Comparison of ENCODE assay signal across 8 mouse cellular contexts in the genomic region with DNA sequence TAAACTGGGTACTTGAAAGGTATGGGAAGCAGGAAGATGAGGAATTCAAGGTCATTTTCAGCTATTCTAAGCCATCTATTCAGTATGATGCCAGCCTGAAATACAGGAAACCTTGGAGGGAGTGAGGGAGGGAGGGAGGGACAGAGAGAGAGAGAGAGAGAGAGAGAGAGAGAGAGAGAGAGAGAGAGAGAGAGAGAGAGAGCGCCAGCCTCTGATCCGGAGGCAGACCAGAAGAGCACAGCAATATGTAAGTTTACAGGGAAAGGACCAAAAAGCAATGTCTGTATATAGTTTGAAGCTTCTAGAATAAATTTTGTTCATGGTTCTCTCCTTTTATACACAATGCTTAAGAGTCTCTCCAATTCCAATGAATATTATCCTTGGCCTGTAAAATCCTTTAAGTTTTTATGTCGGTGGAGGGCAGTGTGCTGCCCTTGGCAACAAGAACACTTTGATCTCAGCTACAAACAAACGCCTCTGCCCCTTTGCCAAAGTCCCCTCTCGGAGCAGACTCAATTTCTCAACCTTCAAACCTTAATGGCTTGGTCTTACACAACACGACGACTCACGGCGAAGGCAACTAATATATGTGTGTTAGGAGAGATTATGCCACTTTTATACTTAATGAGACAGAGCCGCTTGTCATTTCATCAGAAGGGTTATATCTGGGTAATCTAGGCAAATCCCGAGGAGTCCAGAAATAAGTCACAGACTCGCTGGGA. TPM values are rescaled to one million over a fixed set of nuclear protein-coding genes. Genes with fewer than 3 reads are reported as not detected.
DNase-seq lines count a peak whose midpoint lies in the region; ATAC-seq lines count a peak whose summit lies in the region.

No protein-coding gene starts in this region.

- H3K4me3 ChIP-seq in heart, embryonic 10.5 days = peak overlapping the region; percentile 64
- peak overlapping the region; percentile 54 for H3K4me3 ChIP-seq in forebrain, embryonic 15.5 days
- H3K4me3 ChIP-seq in kidney, embryonic 14.5 days (ENCODE audit: low read length) = peak overlapping the region; percentile 56
- peak overlapping the region; percentile 51 for H3K4me3 ChIP-seq in midbrain, embryonic 11.5 days (ENCODE audit: low read depth, low read length)

- WGBS in heart, embryonic 10.5 days = 24% methylated on average over 11 of the region's 12 CpGs
- 17% methylated on average over 12 of the region's 12 CpGs for WGBS in forebrain, embryonic 15.5 days
- WGBS in kidney, embryonic 14.5 days = 29% methylated on average over 12 of the region's 12 CpGs
- 20% methylated on average over 12 of the region's 12 CpGs for WGBS in midbrain, embryonic 11.5 days

- H3K36me3 ChIP-seq in heart, embryonic 10.5 days = peaks cover 12% of the 10 kb centered on the region
- H3K36me3 ChIP-seq in forebrain, embryonic 15.5 days = no peaks in the 10 kb centered on the region
- H3K36me3 ChIP-seq in kidney, embryonic 14.5 days (ENCODE audit: control insufficient read depth, insufficient read depth, low read length) = no peaks in the 10 kb centered on the region; the same call in 1 of the 2 replicates
- no peaks in the 10 kb centered on the region for H3K36me3 ChIP-seq in midbrain, embryonic 11.5 days (ENCODE audit: control insufficient read depth, insufficient read depth, low read length)

- ATAC-seq in forebrain, embryonic 15.5 days (replicated peaks) = no peak
- ATAC-seq in kidney, embryonic 14.5 days (ENCODE audit: low FRiP score, low TSS enrichment) = no peak
- 0 out of 2 replicates have a peak, but pooled peaks have one; percentile 10 for ATAC-seq in midbrain, embryonic 11.5 days (ENCODE audit: low FRiP score)

- no peaks in the 10 kb centered on the region for H3K9me3 ChIP-seq in heart, embryonic 10.5 days
- H3K9me3 ChIP-seq in forebrain, embryonic 15.5 days = no peaks in the 10 kb centered on the region
- H3K9me3 ChIP-seq in kidney, embryonic 14.5 days (ENCODE audit: control insufficient read depth, low read length) = no peaks in the 10 kb centered on the region
- H3K9me3 ChIP-seq in midbrain, embryonic 11.5 days (ENCODE audit: control insufficient read depth, low read length) = no peaks in the 10 kb centered on the region

- DNase-seq in heart, embryonic 10.5 days (ENCODE audit: low spot score) = no peak
- no peak for DNase-seq in heart, adult 18-20 months
- DNase-seq in Muller cell, postnatal 12 days (ENCODE audit: inconsistent ontology term) = peak; percentile 51
- peak; percentile 86 for DNase-seq in midbrain, embryonic 11.5 days (ENCODE audit: low spot score, missing footprints)
- DNase-seq in ovary, adult 18-20 months (ENCODE audit: low spot score) = no peak
- no peak for DNase-seq in thymus, postnatal 36 days

- H3K4me2 ChIP-seq in forebrain, embryonic 15.5 days (replicated peaks) = peak overlapping the region; percentile 58
- peak overlapping the region; percentile 49 for H3K4me2 ChIP-seq in kidney, embryonic 14.5 days (replicated peaks; ENCODE audit: low read depth, low read length)
- H3K4me2 ChIP-seq in midbrain, embryonic 11.5 days = peak overlapping the region; percentile 53

- H3K4me1 ChIP-seq in heart, embryonic 10.5 days = no peaks in the 10 kb centered on the region
- H3K4me1 ChIP-seq in forebrain, embryonic 15.5 days = no peaks in the 10 kb centered on the region
- no peaks in the 10 kb centered on the region for H3K4me1 ChIP-seq in kidney, embryonic 14.5 days (ENCODE audit: control insufficient read depth, insufficient read depth, low read length)
- no peaks in the 10 kb centered on the region for H3K4me1 ChIP-seq in midbrain, embryonic 11.5 days (ENCODE audit: control insufficient read depth, insufficient read depth, low read length)

- H3K27ac ChIP-seq in heart, embryonic 10.5 days = peak overlapping the region; percentile 86
- peak overlapping the region; percentile 79 for H3K27ac ChIP-seq in forebrain, embryonic 15.5 days (replicated peaks)
- H3K27ac ChIP-seq in kidney, embryonic 14.5 days (ENCODE audit: low read depth, low read length) = no peak overlapping the region
- H3K27ac ChIP-seq in midbrain, embryonic 11.5 days (ENCODE audit: low read depth, low read length) = no peak overlapping the region

- peak overlapping the region; percentile 47; the same call in 1 of the 2 replicates for H3K9ac ChIP-seq in forebrain, embryonic 15.5 days (replicated peaks)
- peak overlapping the region; percentile 59 for H3K9ac ChIP-seq in kidney, embryonic 14.5 days (ENCODE audit: low read depth, low read length)
- H3K9ac ChIP-seq in midbrain, embryonic 11.5 days (ENCODE audit: low read length) = peak overlapping the region; percentile 67

- H3K27me3 ChIP-seq in heart, embryonic 10.5 days (ENCODE audit: insufficient read depth, poor library complexity, severe bottlenecking) = no peaks in the 10 kb centered on the region
- no peaks in the 10 kb centered on the region for H3K27me3 ChIP-seq in forebrain, embryonic 15.5 days
- no peaks in the 10 kb centered on the region for H3K27me3 ChIP-seq in kidney, embryonic 14.5 days (ENCODE audit: control insufficient read depth, insufficient read depth, low read length)
- no peaks in the 10 kb centered on the region for H3K27me3 ChIP-seq in midbrain, embryonic 11.5 days (ENCODE audit: control insufficient read depth, insufficient read depth, low read length)

RNA-seq across cellular contexts. Expression of gene Timm8a1, which starts 1.1 kb away (rescaled TPM):
- polyA plus RNA-seq in heart, embryonic 10.5 days (2016; fragmentation: Nextera tagmentation; extraction: Ambion mirVana) = 99.7 and 120 TPM in 2 replicates
- 10 to 100 TPM; 23.1 to 30.8 TPM for total RNA-seq in heart, adult 18-20 months (2021)
- polyA plus RNA-seq in forebrain, embryonic 15.5 days (2015; fragmentation: Nextera tagmentation; extraction: Ambion mirVana) = 46.8 and 46.9 TPM in 2 replicates
- 92.6 and 104 TPM in 2 replicates for polyA plus RNA-seq in kidney, embryonic 14.5 days (2014; fragmentation: Nextera tagmentation; extraction: Ambion mirVana)
- polyA plus RNA-seq in midbrain, embryonic 11.5 days (2014; fragmentation: Nextera tagmentation; extraction: Ambion mirVana) = 71.6 and 79.4 TPM in 2 replicates

RNA-seq across cellular contexts. Expression of gene Btk, which starts 42.8 kb away (rescaled TPM):
- 0.86 and 2.5 TPM in 2 replicates for polyA plus RNA-seq in heart, embryonic 10.5 days (2016; fragmentation: Nextera tagmentation; extraction: Ambion mirVana)
- total RNA-seq in heart, adult 18-20 months (2021) = 1 to 10 TPM; 1.0 to 2.6 TPM
- polyA plus RNA-seq in forebrain, embryonic 15.5 days (2015; fragmentation: Nextera tagmentation; extraction: Ambion mirVana) = 0.28 and 0.45 TPM in 2 replicates
- polyA plus RNA-seq in kidney, embryonic 14.5 days (2014; fragmentation: Nextera tagmentation; extraction: Ambion mirVana) = 0.31 and 0.41 TPM in 2 replicates
- 0.92 and 2.1 TPM in 2 replicates for polyA plus RNA-seq in midbrain, embryonic 11.5 days (2014; fragmentation: Nextera tagmentation; extraction: Ambion mirVana)

RNA-seq across cellular contexts. Expression of gene Rpl36a, which starts 44.9 kb away (rescaled TPM):
- 252 and 287 TPM in 2 replicates for polyA plus RNA-seq in heart, embryonic 10.5 days (2016; fragmentation: Nextera tagmentation; extraction: Ambion mirVana)
- total RNA-seq in heart, adult 18-20 months (2021) = 100 to 1,000 TPM; 114 to 149 TPM
- polyA plus RNA-seq in forebrain, embryonic 15.5 days (2015; fragmentation: Nextera tagmentation; extraction: Ambion mirVana) = 220 and 235 TPM in 2 replicates
- polyA plus RNA-seq in kidney, embryonic 14.5 days (2014; fragmentation: Nextera tagmentation; extraction: Ambion mirVana) = 515 and 711 TPM in 2 replicates
- 292 and 298 TPM in 2 replicates for polyA plus RNA-seq in midbrain, embryonic 11.5 days (2014; fragmentation: Nextera tagmentation; extraction: Ambion mirVana)

Comparison
In these comparisons a context has a peak if more than half of its experiments do, and no peak if none do; other contexts are left out.
1. DNase-seq: peak in Muller cell, postnatal 12 days (single experiment) and midbrain, embryonic 11.5 days (single experiment); none in heart, embryonic 10.5 days (single experiment), heart, adult 18-20 months (0 of 2), ovary, adult 18-20 months (single experiment) and thymus, postnatal 36 days (0 of 2).
2. H3K27ac ChIP-seq: peak in heart, embryonic 10.5 days (single experiment) and forebrain, embryonic 15.5 days (single experiment); none in kidney, embryonic 14.5 days (single experiment) and midbrain, embryonic 11.5 days (single experiment).
3. Peak in every context shown above with its lines, with median percentiles within 50 percentile points of each other: H3K4me3 ChIP-seq, H3K4me2 ChIP-seq and H3K9ac ChIP-seq.